Comparison of ENCODE assay signal across 9 mouse cellular contexts in genomic region chr13:57277076-57277475, GRCm38 (mm10).
DNase-seq lines count a peak whose midpoint lies in the region; ATAC-seq and TF ChIP-seq lines count a peak whose summit lies in the region.
"Had no signal": no experiment of that assay in that cellular context is flagged by ENCODE, and none has a peak within 500 bp of the region (broad histone marks: within the 10 kb centered on the region; RNA-seq: fewer than 3 reads in every experiment).

No protein-coding gene starts in this region.

- DNase-seq in heart, adult 2 months = no peak
- no peak for DNase-seq in heart, postnatal 25 days (ENCODE audit: low spot score)
- peak; percentile 88 for DNase-seq in midbrain, embryonic 11.5 days (ENCODE audit: low spot score, missing footprints)
- peak; percentile 77 for DNase-seq in brain, embryonic 14.5 days (ENCODE audit: low read depth)
- peak; percentile 61 for DNase-seq in retina, embryonic 14.5 days (ENCODE audit: low spot score)
- no peak for DNase-seq in left cerebral cortex, adult 8-10 months (ENCODE audit: low spot score in 2 of 2)
- DNase-seq: kidney, postnatal 25 days had no signal

- H3K27ac ChIP-seq in heart, adult 2 months = no peak overlapping the region
- H3K27ac ChIP-seq in midbrain, embryonic 11.5 days (ENCODE audit: low read depth, low read length) = no peak overlapping the region
- no peak overlapping the region for H3K27ac ChIP-seq in midbrain, embryonic 16.5 days (ENCODE audit: low read length)
- H3K27ac ChIP-seq: limb, embryonic 15.5 days had no signal

- no peaks in the 10 kb centered on the region for H3K36me3 ChIP-seq in heart, adult 2 months (ENCODE audit: control insufficient read depth, insufficient read depth, low read length)
- no peaks in the 10 kb centered on the region for H3K36me3 ChIP-seq in midbrain, embryonic 11.5 days (ENCODE audit: control insufficient read depth, insufficient read depth, low read length)
- H3K36me3 ChIP-seq in midbrain, embryonic 16.5 days (ENCODE audit: control insufficient read depth, insufficient read depth, low read length) = no peaks in the 10 kb centered on the region
- H3K36me3 ChIP-seq: limb, embryonic 15.5 days had no signal

- no peak overlapping the region for H3K9ac ChIP-seq in heart, adult 2 months (ENCODE audit: low read depth, low read length)
- no peak overlapping the region for H3K9ac ChIP-seq in midbrain, embryonic 11.5 days (ENCODE audit: low read length)
- no peak overlapping the region for H3K9ac ChIP-seq in midbrain, embryonic 16.5 days (ENCODE audit: low read depth, low read length)
- H3K9ac ChIP-seq: limb, embryonic 15.5 days had no signal

- ATAC-seq in midbrain, embryonic 11.5 days (ENCODE audit: low FRiP score) = no peak
- no peak for ATAC-seq in midbrain, embryonic 16.5 days

- intact Hi-C loops in heart, adult 2 months (cut with DNase I) = no loop called here
- intact Hi-C loops in heart, postnatal 25 days (cut with DNase I) = no loop called here

- H3K4me1 ChIP-seq in heart, adult 2 months (ENCODE audit: control insufficient read depth, insufficient read depth, low read length) = no peaks in the 10 kb centered on the region
- no peaks in the 10 kb centered on the region for H3K4me1 ChIP-seq in midbrain, embryonic 11.5 days (ENCODE audit: control insufficient read depth, insufficient read depth, low read length)
- 0 out of 2 replicates have a peak, but pooled peaks cover 2% of the 10 kb centered on the region for H3K4me1 ChIP-seq in midbrain, embryonic 16.5 days (ENCODE audit: control insufficient read depth, insufficient read depth, low read length)
- H3K4me1 ChIP-seq: limb, embryonic 15.5 days had no signal

- peak; percentile 47 for TF ChIP-seq CTCF in heart, adult 2 months (IDR thresholded peaks at IDR 0.05)
- peak; percentile 19; the same call in 1 of the 2 replicates for TF ChIP-seq CTCF in brain, embryonic 14.5 days (IDR thresholded peaks at IDR 0.05; ENCODE audit: borderline replicate concordance, extremely low read depth, insufficient read depth, insufficient read length)

- no peaks in the 10 kb centered on the region for H3K79me2 ChIP-seq in heart, adult 2 months (replicated peaks; ENCODE audit: control insufficient read depth, insufficient read depth, low read length)

- H3K9me3 ChIP-seq in midbrain, embryonic 11.5 days (ENCODE audit: control insufficient read depth, low read length) = no peaks in the 10 kb centered on the region
- H3K9me3 ChIP-seq in midbrain, embryonic 16.5 days (replicated peaks; ENCODE audit: control insufficient read depth, low read length, poor library complexity, severe bottlenecking) = no peaks in the 10 kb centered on the region
- H3K9me3 ChIP-seq: limb, embryonic 15.5 days had no signal

- H3K27me3 ChIP-seq in heart, adult 2 months (ENCODE audit: control insufficient read depth, insufficient read depth, low read length) = no peaks in the 10 kb centered on the region
- H3K27me3 ChIP-seq in midbrain, embryonic 11.5 days (ENCODE audit: control insufficient read depth, insufficient read depth, low read length) = no peaks in the 10 kb centered on the region
- H3K27me3 ChIP-seq in midbrain, embryonic 16.5 days (ENCODE audit: control insufficient read depth, insufficient read depth, low read depth, low read length) = no peaks in the 10 kb centered on the region

- TF ChIP-seq EP300 in heart, adult 2 months (IDR thresholded peaks at IDR 0.05; ENCODE audit: insufficient read depth, low read depth, low read length) = no peak

- no peak overlapping the region for H3K4me3 ChIP-seq in heart, adult 2 months
- no peak overlapping the region for H3K4me3 ChIP-seq in midbrain, embryonic 11.5 days (ENCODE audit: low read depth, low read length)
- no peak overlapping the region for H3K4me3 ChIP-seq in midbrain, embryonic 16.5 days (ENCODE audit: low read depth, low read length)
- H3K4me3 ChIP-seq: limb, embryonic 15.5 days had no signal

- WGBS in heart, adult 2 months = 45% methylated on average over 4 of the region's 4 CpGs
- 49% methylated on average over 4 of the region's 4 CpGs for WGBS in midbrain, embryonic 11.5 days
- WGBS in midbrain, embryonic 16.5 days = 50% methylated on average over 4 of the region's 4 CpGs

- no peak for TF ChIP-seq POLR2A in heart, adult 2 months (IDR thresholded peaks at IDR 0.05; ENCODE audit: insufficient read depth, low read depth, low read length)
- no peak for TF ChIP-seq POLR2A in brain, embryonic 14.5 days (IDR thresholded peaks at IDR 0.05; ENCODE audit: borderline replicate concordance, extremely low read depth, insufficient read depth, insufficient read length, poor library complexity, severe bottlenecking)

- H3K4me2 ChIP-seq in midbrain, embryonic 11.5 days = no peak overlapping the region
- H3K4me2 ChIP-seq in midbrain, embryonic 16.5 days (ENCODE audit: low read length) = no peak overlapping the region
- H3K4me2 ChIP-seq: limb, embryonic 15.5 days had no signal

Comparison
In these comparisons a context has a peak if more than half of its experiments do, and no peak if none do; other contexts are left out.
1. DNase-seq: peak in midbrain, embryonic 11.5 days (single experiment), brain, embryonic 14.5 days (single experiment) and retina, embryonic 14.5 days (single experiment); none in heart, adult 2 months (0 of 2), heart, postnatal 25 days (single experiment) and left cerebral cortex, adult 8-10 months (0 of 2).